Comparison of ENCODE assay signal across 14 mouse cellular contexts in genomic region chr11:30786230-30786983, GRCm38 (mm10). TPM values are rescaled to one million over a fixed set of nuclear protein-coding genes. Genes with fewer than 3 reads are reported as not detected.
DNase-seq lines count a peak whose midpoint lies in the region; ATAC-seq lines count a peak whose summit lies in the region.
"Had no signal": no experiment of that assay in that cellular context is flagged by ENCODE, and none has a peak within 500 bp of the region (broad histone marks: within the 10 kb centered on the region; RNA-seq: fewer than 3 reads in every experiment).

No protein-coding gene starts in this region.

- peak overlapping the region; percentile 15; the same call in 1 of the 2 replicates for H3K27ac ChIP-seq in lung, embryonic 15.5 days
- H3K27ac ChIP-seq: hindbrain, embryonic 10.5 days; liver, embryonic 12.5 days; midbrain, embryonic 12.5 days had no signal

- WGBS in lung, embryonic 15.5 days = 73% methylated on average over 7 of the region's 7 CpGs

- H3K27me3 ChIP-seq in lung, embryonic 15.5 days = no peaks in the 10 kb centered on the region
- H3K27me3 ChIP-seq: liver, embryonic 12.5 days; midbrain, embryonic 12.5 days; Patski had no signal

- DNase-seq in lung, postnatal 10 days = no peak
- DNase-seq in heart, adult 8-10 months (ENCODE audit: low spot score) = no peak
- DNase-seq in cerebellum, postnatal 36 days = no peak
- DNase-seq: kidney, adult 9 months; thymus, postnatal 14 days had no signal

- H3K36me3 ChIP-seq in lung, embryonic 15.5 days = no peaks in the 10 kb centered on the region
- H3K36me3 ChIP-seq: liver, embryonic 12.5 days; midbrain, embryonic 12.5 days had no signal

- H3K9me3 ChIP-seq in lung, embryonic 15.5 days = no peaks in the 10 kb centered on the region
- H3K9me3 ChIP-seq: liver, embryonic 12.5 days; midbrain, embryonic 12.5 days had no signal

- no peak overlapping the region for H3K9ac ChIP-seq in lung, embryonic 15.5 days
- H3K9ac ChIP-seq: liver, embryonic 12.5 days; midbrain, embryonic 12.5 days had no signal

- no peak overlapping the region for H3K4me2 ChIP-seq in lung, embryonic 15.5 days
- H3K4me2 ChIP-seq: liver, embryonic 12.5 days; midbrain, embryonic 12.5 days had no signal

- peaks cover 12% of the 10 kb centered on the region for H3K4me1 ChIP-seq in lung, embryonic 15.5 days
- H3K4me1 ChIP-seq: hindbrain, embryonic 10.5 days; midbrain, embryonic 12.5 days had no signal

- peak; percentile 62; the same call in 1 of the 2 replicates for ATAC-seq in lung, embryonic 15.5 days (ENCODE audit: borderline replicate concordance, extremely low read depth, low FRiP score, low TSS enrichment)
- ATAC-seq in CD4-positive, CD25-positive, alpha-beta regulatory T cell, adult 4 months = peak; percentile 69
- ATAC-seq in inflammation-experienced regulatory T-cells, adult 6 months = peak; percentile 67
- 0 out of 2 replicates have a peak, but pooled peaks have one; percentile 26 for ATAC-seq in neutrophil, adult 5-6 weeks (ENCODE audit: extremely low read depth, insufficient number of reproducible peaks, low FRiP score, poor library complexity, severe bottlenecking)
- no peak for ATAC-seq in erythroid progenitor cell, adult 5-6 weeks (replicated peaks; ENCODE audit: low FRiP score, poor library complexity, severe bottlenecking)
- ATAC-seq: liver, embryonic 12.5 days; Patski had no signal

- H3K4me3 ChIP-seq in lung, embryonic 15.5 days = no peak overlapping the region
- H3K4me3 ChIP-seq: hindbrain, embryonic 10.5 days; liver, embryonic 12.5 days; midbrain, embryonic 12.5 days had no signal

RNA-seq across cellular contexts. Expression of gene Psme4, which starts 14.9 kb away (rescaled TPM):
- polyA plus RNA-seq in lung, embryonic 15.5 days (2015; fragmentation: Nextera tagmentation; extraction: Ambion mirVana) = 14.8 and 17.6 TPM in 2 replicates
- 10 to 100 TPM; 22.5 to 29.4 TPM for polyA plus RNA-seq in CD4-positive, CD25-positive, alpha-beta regulatory T cell, adult 4 months (2017; shearing (Covaris generic))
- polyA plus RNA-seq in inflammation-experienced regulatory T-cells, adult 6 months (2017; shearing (Covaris generic)) = 10 to 100 TPM; 22.2 to 29.8 (median 27.3) TPM
- 64.2 and 70.0 TPM in 2 replicates for total RNA-seq in neutrophil, adult 5-6 weeks (2017)
- 62.5 and 78.6 TPM in 2 replicates for total RNA-seq in erythroid progenitor cell, adult 5-6 weeks (2015; ENCODE audit: low replicate concordance)
- total RNA-seq in erythroid progenitor cell, adult 5-6 weeks (2017; ENCODE audit: low replicate concordance) = 41.5 and 89.6 TPM in 2 replicates
- 100 to 1,000 TPM; 187 to 251 (median 206) TPM for total RNA-seq in heart, adult 8-10 months (2022)
